Mouse (Mus musculus) c-Kit-positive CD71-negative TER-119-negative erythroid progenitor cells, embryonic 14.5 days (primary cell): ENCODE results near the gene Gm7682.
"Not testable (repeated sequence)": the region's sequence is repeated elsewhere in the genome, so short reads cannot be mapped to it uniquely, and the experiment has no call there.

Experiments
- DNase-seq: peaks from one replicate; pipeline ENCODE4 v3.0.0-alpha.2; 2013; ENCODE audit warnings: low read depth

Gene Gm7682

DNA sequence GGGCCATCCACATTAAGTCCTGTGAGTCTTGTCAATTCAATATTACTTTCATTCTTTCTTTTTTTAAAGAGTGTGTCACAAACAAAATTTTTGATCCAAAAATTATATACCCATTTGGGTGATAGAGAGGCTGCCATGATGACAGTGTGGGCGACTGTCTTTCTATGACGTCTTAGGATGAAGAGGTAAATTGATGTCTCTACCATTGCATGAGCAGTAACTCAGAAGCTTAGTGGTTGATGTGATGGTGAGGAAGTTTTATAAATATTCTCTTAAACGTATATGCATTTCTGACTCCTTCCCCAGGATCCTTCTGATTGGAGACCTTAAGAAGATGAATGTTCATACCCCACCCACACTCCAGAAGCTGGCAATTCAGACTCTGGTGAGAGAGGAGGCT lies at the start of gene Gm7682:
Gene Gm7682 (plus strand): TSS at position 301 of the 400 bp plus-strand sequence.
- DNase-seq, result not testable (repeated sequence)
